Mouse (Mus musculus) Patski (cell line): ENCODE measurements around the gene H2-Ob. TPM values are rescaled to one million over a fixed set of nuclear protein-coding genes. Genes with fewer than 3 reads are reported as not detected.

Experiments
- ATAC-seq: fragments of 100-300 bp; one replicate; pipeline ENCODE4 v1.8.0; 2021
- CTCF ChIA-PET: fragments of 350-600 bp; sonication (Branson Sonifier 250); formaldehyde crosslinking; loops from one replicate; lab custom pipeline; 2022; ENCODE audit warnings: inconsistent platforms; lab: Charles Lee
- POLR2A ChIA-PET: fragments of 350-600 bp; sonication (Branson Sonifier 250); formaldehyde crosslinking; loops from one replicate; lab custom pipeline; 2022; ENCODE audit warnings: antibody characterized with exemption, inconsistent platforms; lab: Charles Lee
- DNase-seq: peaks from one replicate; pipeline ENCODE4 v3.0.0-alpha.2; 2011; ENCODE audit warnings: low read depth, low spot score
- H3K27me3 ChIP-seq: fragments of 371-371 bp; one replicate; pipeline ENCODE4 v1.5.1; 2021
- CTCF ChIP-seq: fragments of 100-300 bp; IDR thresholded peaks from one replicate; pipeline ENCODE4 v1.5.1; 2021
- in situ Hi-C: fragments of 300-500 bp; cut with MboI; formaldehyde crosslinking; loops from 3 replicates; pipeline ENCODE4 v1.11.1; 2018; ENCODE audit warnings: low pct_unique_long_range_greater_than_20kb, mixed read lengths
- polyA plus RNA-seq: library from polyadenylated mRNA; unstranded; gene quantifications from one replicate; pipeline ENCODE4 v1.2.3, GENCODE M21; 2021

H2-Ob gene
- polyA plus RNA-seq, result not detected

- no peak for TF ChIP-seq CTCF
- POLR2A ChIA-PET, result no interaction called here
- in situ Hi-C loops, result no loop called here
- CTCF ChIA-PET, result interaction anchor here (1.2 to 8.0 kb wide), 4 partner anchors 12 to 137 kb away, joined by 3 to 90 read pairs (median 5); no protein-coding TSS in a partner anchor
- DNase-seq (no peak), ATAC-seq (no peak)
- H3K27me3 ChIP-seq, result peaks cover 21% of the 10 kb centered on the region
Measured at GRCm38 (mm10) chr17:34238706-34239105, at the start of gene H2-Ob. H2-Ob (plus strand) TSS chr17:34238903.

- H3K27me3 ChIP-seq, result peaks cover 4% of the 10 kb centered on the region
- DNase-seq, result no peak
- no peak for ATAC-seq
- in situ Hi-C loops, result no loop called here
- TF ChIP-seq CTCF, result no peak
- CTCF ChIA-PET, result no interaction called here
- POLR2A ChIA-PET, result no interaction called here
Measured at GRCm38 (mm10) chr17:34188986-34189385, 49.7 kb upstream of the H2-Ob start.

GRCm38 (mm10) chr17:34192852-34193251 is 45.9 kb upstream of the H2-Ob start:
- no peak for ATAC-seq
- DNase-seq, result no peak
- H3K27me3 ChIP-seq, result no peaks in the 10 kb centered on the region
- CTCF ChIA-PET, result interaction anchor here (1.3 kb wide), 1 partner anchor 12 kb away, joined by 3 read pairs; no protein-coding TSS in a partner anchor
- POLR2A ChIA-PET, result no interaction called here
- in situ Hi-C loops, result no loop called here
- TF ChIP-seq CTCF, result no peak

GRCm38 (mm10) chr17:34193468-34193867 is 45.2 kb upstream of the H2-Ob start:
- no peaks in the 10 kb centered on the region for H3K27me3 ChIP-seq
- CTCF ChIA-PET, result interaction anchor here (1.3 kb wide), 1 partner anchor 11 kb away, joined by 3 read pairs; no protein-coding TSS in a partner anchor
- no peak for DNase-seq
- ATAC-seq, result no peak
- POLR2A ChIA-PET, result no interaction called here
- in situ Hi-C loops, result no loop called here
- no peak for TF ChIP-seq CTCF

- H3K27me3 ChIP-seq, result no peaks in the 10 kb centered on the region
- ChIA-PET POLR2A (no interaction called here), CTCF (interaction anchor here (0.8 kb wide), 1 partner anchor 24 kb away, joined by 3 read pairs; no protein-coding TSS in a partner anchor)
- TF ChIP-seq CTCF, result no peak
- DNase-seq (no peak), ATAC-seq (no peak)
- in situ Hi-C loops, result no loop called here
Measured at GRCm38 (mm10) chr17:34194723-34195122, 44.0 kb upstream of the H2-Ob start.

- ChIA-PET CTCF (no interaction called here), POLR2A (no interaction called here)
- ATAC-seq (no peak), DNase-seq (no peak)
- no peak for TF ChIP-seq CTCF
- in situ Hi-C loops, result no loop called here
- no peaks in the 10 kb centered on the region for H3K27me3 ChIP-seq
Measured at GRCm38 (mm10) chr17:34196491-34196890, 42.2 kb upstream of the H2-Ob start.

GRCm38 (mm10) chr17:34196941-34197894 is 41.5 kb upstream of the H2-Ob start, which contains the start of gene Psmb8:
Psmb8 (plus strand) TSS chr17:34197721.
- in situ Hi-C loops, result no loop called here
- DNase-seq, result no peak
- no peaks in the 10 kb centered on the region for H3K27me3 ChIP-seq
- CTCF ChIA-PET, result interaction anchor here (1.1 kb wide), 1 partner anchor 27 kb away, joined by 3 read pairs; no protein-coding TSS in a partner anchor
- ATAC-seq, result peak; percentile 72
- TF ChIP-seq CTCF, result no peak
- POLR2A ChIA-PET, result interaction anchor here (0.5 kb wide), 1 partner anchor 856 kb away, joined by 3 read pairs; no protein-coding TSS in a partner anchor

GRCm38 (mm10) chr17:34197904-34198520 is 40.7 kb upstream of the H2-Ob start:
- CTCF ChIA-PET, result interaction anchor here (1.1 kb wide), 1 partner anchor 28 kb away, joined by 3 read pairs; no protein-coding TSS in a partner anchor
- no peak for DNase-seq
- in situ Hi-C loops, result no loop called here
- POLR2A ChIA-PET, result no interaction called here
- TF ChIP-seq CTCF, result no peak
- peak; percentile 13 for ATAC-seq
- H3K27me3 ChIP-seq, result no peaks in the 10 kb centered on the region

- ChIA-PET CTCF (interaction anchor here (1.1 kb wide), 1 partner anchor 29 kb away, joined by 3 read pairs; no protein-coding TSS in a partner anchor), POLR2A (no interaction called here)
- DNase-seq (no peak), ATAC-seq (no peak)
- H3K27me3 ChIP-seq, result no peaks in the 10 kb centered on the region
- no peak for TF ChIP-seq CTCF
- in situ Hi-C loops, result no loop called here
Measured at GRCm38 (mm10) chr17:34198521-34198912, 40.2 kb upstream of the H2-Ob start.

GRCm38 (mm10) chr17:34199050-34199619 is 39.6 kb upstream of the H2-Ob start:
- ChIA-PET POLR2A (no interaction called here), CTCF (interaction anchor here (0.9 kb wide), 1 partner anchor 36 kb away, joined by 3 read pairs; no protein-coding TSS in a partner anchor)
- DNase-seq (no peak), ATAC-seq (no peak)
- in situ Hi-C loops, result no loop called here
- TF ChIP-seq CTCF, result no peak
- H3K27me3 ChIP-seq, result no peaks in the 10 kb centered on the region
